Mouse (Mus musculus) spleen, embryonic (tissue): ENCODE results near the gene Nol12.

ENCODE experiments used
- CTCF ChIA-PET: fragments of 350-600 bp; sonication (Branson Sonifier 250); formaldehyde crosslinking; loops from one replicate; lab custom pipeline; 2022; lab: Charles Lee

The Nol12 gene

GRCm38 (mm10) chr15:78986536-78987220, 51.9 kb downstream of the Nol12 start:
- CTCF ChIA-PET, result interaction anchor here (0.6 kb wide), 1 partner anchor 336 kb away, joined by 4 read pairs; no protein-coding TSS in a partner anchor

GRCm38 (mm10) chr15:78988499-78988971, 53.8 kb downstream of the Nol12 start:
- CTCF ChIA-PET, result no interaction called here

GRCm38 (mm10) chr15:78989152-78990092, 54.7 kb downstream of the Nol12 start:
- CTCF ChIA-PET, result no interaction called here

GRCm38 (mm10) chr15:78990093-78990463, 55.3 kb downstream of the Nol12 start:
- CTCF ChIA-PET, result no interaction called here

- CTCF ChIA-PET, result no interaction called here
Measured at GRCm38 (mm10) chr15:78990970-78991525, 56.3 kb downstream of the Nol12 start.

GRCm38 (mm10) chr15:78992235-78992634, 57.5 kb downstream of the Nol12 start:
- CTCF ChIA-PET, result interaction anchor here (0.5 kb wide), 1 partner anchor 79 kb away, joined by 4 read pairs; no protein-coding TSS in a partner anchor

- CTCF ChIA-PET, result interaction anchor here (0.5 kb wide), 1 partner anchor 78 kb away, joined by 4 read pairs; no protein-coding TSS in a partner anchor
Measured at GRCm38 (mm10) chr15:78992925-78993324, 58.2 kb downstream of the Nol12 start.
